Mouse (Mus musculus) lung, adult 2 months (tissue): ENCODE results near the gene Ptprb.

Source experiments
- CTCF ChIP-seq: fragments of 200-500 bp; IDR thresholded peaks from 2 replicates; pipeline ENCODE4 v1.5.1; 2011; ENCODE audit warnings: mild to moderate bottlenecking, low read length, control low read depth; ENCODE audit not compliant: insufficient read depth
- POLR2A ChIP-seq: fragments of 200-500 bp; IDR thresholded peaks from 2 replicates; pipeline ENCODE4 v1.6.1; 2011; ENCODE audit warnings: low read depth, mild to moderate bottlenecking, control low read depth, low read length, borderline replicate concordance; ENCODE audit errors: extremely low read depth

GRCm38 (mm10) chr10:116260658-116261433 lies 14.5 kb upstream of the Ptprb start:
- no peak for TF ChIP-seq CTCF
- no peak for TF ChIP-seq POLR2A
